Mouse (Mus musculus) limb, embryonic 11.5 days (tissue): ENCODE measurements around the gene Shc1. TPM values are rescaled to one million over a fixed set of nuclear protein-coding genes. Genes with fewer than 3 reads are reported as not detected.

Source experiments
- ATAC-seq: fragments of 200-750 bp; cut with Nextera tagmentation; 2 replicates; pipeline ENCODE4 v1.8.0; 2017; ENCODE audit warnings: low read depth; ENCODE audit not compliant: insufficient number of reproducible peaks, low FRiP score, low TSS enrichment
- DNase-seq: peaks from one replicate; pipeline ENCODE4 v3.0.0-alpha.2; 2015; ENCODE audit warnings: low spot score
- H3K27ac ChIP-seq: fragments of 300-500 bp; sonication (generic); replicated peaks from 2 replicates; pipeline ENCODE4 v1.5.1; 2014; ENCODE audit warnings: low read depth, mild to moderate bottlenecking, low read length
- H3K27me3 ChIP-seq: fragments of 300-500 bp; sonication (generic); 2 replicates; pipeline ENCODE4 v1.6.1; 2014; ENCODE audit warnings: mild to moderate bottlenecking, low read length, mixed read lengths; ENCODE audit not compliant: control insufficient read depth, insufficient read depth
- H3K36me3 ChIP-seq: fragments of 300-500 bp; sonication (generic); 2 replicates; pipeline ENCODE4 v1.6.1; 2014; ENCODE audit warnings: mild to moderate bottlenecking, low read length, moderate library complexity, mixed read lengths; ENCODE audit not compliant: control insufficient read depth, insufficient read depth
- H3K4me1 ChIP-seq: fragments of 300-500 bp; sonication (generic); 2 replicates; pipeline ENCODE4 v1.6.1; 2014; ENCODE audit warnings: low read length, mixed read lengths; ENCODE audit not compliant: control insufficient read depth, insufficient read depth
- H3K4me2 ChIP-seq: fragments of 300-500 bp; sonication (generic); 2 replicates; pipeline ENCODE4 v1.6.1; 2014; ENCODE audit warnings: low read depth, mild to moderate bottlenecking, moderate library complexity; ENCODE audit not compliant: severe bottlenecking
- H3K4me3 ChIP-seq: fragments of 300-500 bp; sonication (generic); 2 replicates; pipeline ENCODE4 v1.5.1; 2014; ENCODE audit warnings: low read depth, low read length
- H3K9ac ChIP-seq: fragments of 300-500 bp; sonication (generic); 2 replicates; pipeline ENCODE4 v1.6.1; 2014; ENCODE audit warnings: mild to moderate bottlenecking, low read length
- H3K9me3 ChIP-seq: fragments of 300-500 bp; sonication (generic); 2 replicates; pipeline ENCODE4 v1.6.1; 2016; ENCODE audit warnings: low read length; ENCODE audit not compliant: control insufficient read depth
- WGBS: fragments of 180-500 bp; shearing (Covaris S2); extraction: QIAGEN DNeasy Blood & Tissue Kit; methylation state at CpG from one replicate; pipeline ENCODE4 v1.1.7; 2014; 5-methylcytosine and 5-hydroxymethylcytosine counted together
- polyA plus RNA-seq: library from polyadenylated mRNA; unstranded; fragments of >200 nt; fragmentation: Nextera tagmentation; extraction: Ambion mirVana; gene quantifications from 2 replicates; pipeline ENCODE4 v1.2.1, GENCODE M21; 2014

Gene Shc1
- polyA plus RNA-seq, 1 experiment from 2014 or later, result 55.7 TPM

- Histone ChIP-seq H3K27ac (peak overlapping the region; percentile 42), H3K27me3 (peaks cover 6% of the 10 kb centered on the region; the same call in 1 of the 2 replicates), H3K9ac (peak overlapping the region; percentile 50), H3K4me2 (peak overlapping the region; percentile 99), H3K4me1 (peaks cover 37% of the 10 kb centered on the region), H3K4me3 (peak overlapping the region; percentile 50), H3K9me3 (no peaks in the 10 kb centered on the region), H3K36me3 (no peaks in the 10 kb centered on the region)
- under 1% methylated on average over 15 of the region's 15 CpGs for WGBS
- DNase-seq, result peak; percentile 96
- peak; percentile 91 for ATAC-seq
Observed at GRCm38 (mm10) chr3:89393605-89394004, 24.6 kb upstream of the Shc1 start.

- peak; percentile 42 for ATAC-seq
- Histone ChIP-seq H3K27ac (peak within 1 kb of the TSS; percentile 42), H3K4me3 (peak within 1 kb of the TSS; percentile 55), H3K9ac (peak within 1 kb of the TSS; percentile 50), H3K27me3 (peaks cover 6% of the 10 kb centered on the region; the same call in 1 of the 2 replicates), H3K9me3 (no peaks in the 10 kb centered on the region), H3K4me2 (peak within 1 kb of the TSS; percentile 99), H3K4me1 (peaks cover 37% of the 10 kb centered on the region), H3K36me3 (no peaks in the 10 kb centered on the region)
- WGBS, result 1% methylated on average over 38 of the region's 42 CpGs
- DNase-seq, result peak; percentile 74
Observed at GRCm38 (mm10) chr3:89394006-89394893, 24.0 kb upstream of the Shc1 start, which contains the start of gene Zbtb7b. Gene Zbtb7b (minus strand): TSS chr3:89394776.

- Histone ChIP-seq H3K9ac (no peak overlapping the region), H3K27ac (no peak overlapping the region), H3K9me3 (no peaks in the 10 kb centered on the region), H3K4me3 (peak overlapping the region; percentile 50), H3K27me3 (peaks cover 6% of the 10 kb centered on the region; the same call in 1 of the 2 replicates), H3K4me1 (peaks cover 37% of the 10 kb centered on the region), H3K4me2 (peak overlapping the region; percentile 99), H3K36me3 (no peaks in the 10 kb centered on the region)
- under 1% methylated on average over 10 of the region's 12 CpGs for whole genome bisulfite sequencing
- DNase-seq, result peak; percentile 85
- no peak for ATAC-seq
Observed at GRCm38 (mm10) chr3:89394894-89395256, 23.4 kb upstream of the Shc1 start.

GRCm38 (mm10) chr3:89395419-89395805, 22.8 kb upstream of the Shc1 start:
- Histone ChIP-seq H3K9me3 (no peaks in the 10 kb centered on the region), H3K9ac (no peak overlapping the region), H3K36me3 (no peaks in the 10 kb centered on the region), H3K27ac (no peak overlapping the region), H3K4me1 (peaks cover 35% of the 10 kb centered on the region), H3K27me3 (peaks cover 6% of the 10 kb centered on the region; the same call in 1 of the 2 replicates), H3K4me2 (peak overlapping the region; percentile 99), H3K4me3 (peak overlapping the region; percentile 55)
- under 1% methylated on average over 10 of the region's 10 CpGs for WGBS
- ATAC-seq (no peak), DNase-seq (peak; percentile 33)

GRCm38 (mm10) chr3:89395806-89396653, 22.2 kb upstream of the Shc1 start:
- H3K4me1 ChIP-seq, result peaks cover 34% of the 10 kb centered on the region
- H3K9ac ChIP-seq, result peak overlapping the region; percentile 65
- H3K27me3 ChIP-seq, result peaks cover 6% of the 10 kb centered on the region; the same call in 1 of the 2 replicates
- ATAC-seq (no peak), DNase-seq (peak; percentile 86)
- peak overlapping the region; percentile 55 for H3K4me3 ChIP-seq
- peak overlapping the region; percentile 99 for H3K4me2 ChIP-seq
- no peak overlapping the region for H3K27ac ChIP-seq
- H3K36me3 ChIP-seq, result no peaks in the 10 kb centered on the region
- under 1% methylated on average over 43 of the region's 44 CpGs for WGBS
- H3K9me3 ChIP-seq, result no peaks in the 10 kb centered on the region

- Histone ChIP-seq H3K4me3 (peak overlapping the region; percentile 55), H3K9ac (peak overlapping the region; percentile 65), H3K27me3 (peaks cover 6% of the 10 kb centered on the region; the same call in 1 of the 2 replicates), H3K27ac (no peak overlapping the region), H3K9me3 (no peaks in the 10 kb centered on the region), H3K4me2 (peak overlapping the region; percentile 99), H3K4me1 (peaks cover 28% of the 10 kb centered on the region), H3K36me3 (no peaks in the 10 kb centered on the region)
- ATAC-seq (no peak), DNase-seq (peak; percentile 32)
- WGBS, result 0% methylated on average over 4 of the region's 4 CpGs
Observed at GRCm38 (mm10) chr3:89396654-89397005, 21.6 kb upstream of the Shc1 start.

GRCm38 (mm10) chr3:89401329-89401728, 16.9 kb upstream of the Shc1 start:
- Histone ChIP-seq H3K4me2 (no peak overlapping the region), H3K4me1 (0 out of 2 replicates have a peak, but pooled peaks cover 2% of the 10 kb centered on the region), H3K27ac (no peak overlapping the region), H3K9me3 (no peaks in the 10 kb centered on the region), H3K27me3 (no peaks in the 10 kb centered on the region), H3K4me3 (no peak overlapping the region), H3K36me3 (peaks cover 2% of the 10 kb centered on the region), H3K9ac (no peak overlapping the region)
- DNase-seq (no peak), ATAC-seq (no peak)
- WGBS, result 87% methylated on average over 7 of the region's 7 CpGs

- H3K27ac ChIP-seq, result no peak within 1 kb of the TSS
- 82% methylated on average over 5 of the region's 5 CpGs for WGBS
- H3K4me3 ChIP-seq, result no peak within 1 kb of the TSS
- H3K36me3 ChIP-seq, result peaks cover 2% of the 10 kb centered on the region
- DNase-seq, result no peak
- H3K9ac ChIP-seq, result no peak within 1 kb of the TSS
- no peaks in the 10 kb centered on the region for H3K9me3 ChIP-seq
- H3K27me3 ChIP-seq, result no peaks in the 10 kb centered on the region
- no peak within 1 kb of the TSS for H3K4me2 ChIP-seq
- ATAC-seq, result no peak
- no peaks in the 10 kb centered on the region for H3K4me1 ChIP-seq
Observed at GRCm38 (mm10) chr3:89402693-89403092, 15.6 kb upstream of the Shc1 start, which contains the start of gene Lenep. Gene Lenep (minus strand): TSS chr3:89402793.
